Mouse (Mus musculus) MEL (cell line): ENCODE data around the gene Sms. TPM values are rescaled to one million over a fixed set of nuclear protein-coding genes. Genes with fewer than 3 reads are reported as not detected.

Source experiments
- DNase-seq: peaks from one replicate; pipeline ENCODE4 v3.0.0; 2011; ENCODE audit warnings: low read depth, low spot score
- H3K27ac ChIP-seq: 2 replicates; pipeline ENCODE4 v1.5.1; 2012; ENCODE audit warnings: low read depth, mild to moderate bottlenecking, control low read depth, low read length, moderate library complexity; ENCODE audit not compliant: control insufficient read depth
- H3K27me3 ChIP-seq, 2 experiments: fragments of 150-350 bp in 1 of 2; sonication (generic) in 1 of 2; 2 replicates each; pipeline ENCODE4 v1.6.1; 2012; ENCODE audit warnings: low read length in 2 of 2, mild to moderate bottlenecking in 2 of 2, improper control_type of control experiment in 1 of 2, moderate library complexity in 1 of 2; ENCODE audit not compliant: insufficient read depth in 2 of 2, control insufficient read depth in 1 of 2
- H3K36me3 ChIP-seq, 2 experiments: 2 replicates each; pipeline ENCODE4 v1.6.1; 2012 to 2014; ENCODE audit warnings: low read length in 2 of 2, improper control_type of control experiment in 1 of 2, inconsistent platforms in 1 of 2, mild to moderate bottlenecking in 1 of 2; ENCODE audit not compliant: insufficient read depth in 2 of 2, control insufficient read depth in 1 of 2
- H3K4me1 ChIP-seq, 2 experiments: fragments of 150-350 bp in 1 of 2; sonication (generic) in 1 of 2; 2 replicates each; pipeline ENCODE4 v1.6.1; 2012; ENCODE audit warnings: low read length in 2 of 2, improper control_type of control experiment in 1 of 2, mild to moderate bottlenecking in 1 of 2; ENCODE audit not compliant: insufficient read depth in 2 of 2, control insufficient read depth in 1 of 2
- H3K4me3 ChIP-seq, 2 experiments: fragments of 150-350 bp in 1 of 2; sonication (generic) in 1 of 2; 2 replicates each; pipeline ENCODE4 v1.5.1; 2012; ENCODE audit warnings: low read depth in 2 of 2, low read length in 2 of 2, mild to moderate bottlenecking in 2 of 2, moderate library complexity in 2 of 2, control low read depth in 1 of 2, improper control_type of control experiment in 1 of 2; ENCODE audit not compliant: control insufficient read depth in 1 of 2, insufficient read depth in 1 of 2
- H3K79me2 ChIP-seq: 2 replicates; pipeline ENCODE4 v1.6.1; 2012; ENCODE audit warnings: mild to moderate bottlenecking, low read length, moderate library complexity; ENCODE audit not compliant: control insufficient read depth, poor library complexity, insufficient read depth
- H3K9ac ChIP-seq: 2 replicates; pipeline ENCODE4 v1.6.1; 2012; ENCODE audit warnings: low read depth, mild to moderate bottlenecking, control low read depth, low read length, moderate library complexity; ENCODE audit not compliant: control insufficient read depth, poor library complexity, severe bottlenecking
- H3K9me3 ChIP-seq: fragments of 150-350 bp; sonication (generic); replicated peaks from 2 replicates; pipeline ENCODE4 v1.6.1; 2012; ENCODE audit warnings: mild to moderate bottlenecking, low read length, improper control_type of control experiment, moderate library complexity; ENCODE audit not compliant: insufficient read depth
- BHLHE40 ChIP-seq: IDR thresholded peaks from 2 replicates; pipeline ENCODE4 v1.6.1; 2012; ENCODE audit warnings: low read depth, mild to moderate bottlenecking, inconsistent platforms, low read length, improper control_type of control experiment, borderline replicate concordance
- CHD1 ChIP-seq: IDR thresholded peaks from 2 replicates; pipeline ENCODE4 v1.6.1; 2012; ENCODE audit warnings: low read depth, mild to moderate bottlenecking, inconsistent platforms, low read length, improper control_type of control experiment
- E2F4 ChIP-seq: IDR thresholded peaks from 2 replicates; pipeline ENCODE4 v1.6.1; 2011; ENCODE audit warnings: low read depth, low read length, improper control_type of control experiment, borderline replicate concordance
- ELF1 ChIP-seq: IDR thresholded peaks from 2 replicates; pipeline ENCODE4 v1.6.1; 2014; ENCODE audit warnings: low read depth, mild to moderate bottlenecking, inconsistent platforms, low read length, improper control_type of control experiment, moderate library complexity
- EP300 ChIP-seq, 2 experiments: IDR thresholded peaks; 2 replicates each; pipeline ENCODE4 v1.6.1; 2011; ENCODE audit warnings: improper control_type of control experiment in 2 of 2, low read length in 2 of 2, low read depth in 1 of 2, mild to moderate bottlenecking in 1 of 2
- ETS1 ChIP-seq: IDR thresholded peaks from 2 replicates; pipeline ENCODE4 v1.6.1; 2012; ENCODE audit warnings: low read depth, mild to moderate bottlenecking, inconsistent platforms, low read length, improper control_type of control experiment, moderate library complexity
- GABPA ChIP-seq: IDR thresholded peaks from 2 replicates; pipeline ENCODE4 v1.6.1; 2012; ENCODE audit warnings: low read depth, mild to moderate bottlenecking, inconsistent platforms, low read length, improper control_type of control experiment, moderate library complexity
- GATA1 ChIP-seq: IDR thresholded peaks from 2 replicates; pipeline ENCODE4 v1.6.1; 2011; ENCODE audit warnings: low read depth, low read length, improper control_type of control experiment
- HCFC1 ChIP-seq: IDR thresholded peaks from 2 replicates; pipeline ENCODE4 v1.6.1; 2012; ENCODE audit warnings: low read depth, mild to moderate bottlenecking, inconsistent platforms, low read length, improper control_type of control experiment, moderate library complexity
- JUND ChIP-seq: IDR thresholded peaks from 2 replicates; pipeline ENCODE4 v1.6.1; 2011; ENCODE audit warnings: low read depth, mild to moderate bottlenecking, improper control_type of control experiment, low read length
- MAFK ChIP-seq: IDR thresholded peaks from 2 replicates; pipeline ENCODE4 v1.6.1; 2011; ENCODE audit warnings: low read depth, mild to moderate bottlenecking, low read length, improper control_type of control experiment, borderline replicate concordance
- MAX ChIP-seq: IDR thresholded peaks from 2 replicates; pipeline ENCODE4 v1.6.1; 2011; ENCODE audit warnings: low read length, improper control_type of control experiment
- MXI1 ChIP-seq: IDR thresholded peaks from 2 replicates; pipeline ENCODE4 v1.6.1; 2011; ENCODE audit warnings: mild to moderate bottlenecking, low read depth, low read length, improper control_type of control experiment
- MYC ChIP-seq: IDR thresholded peaks from 2 replicates; pipeline ENCODE4 v1.6.1; 2011; ENCODE audit warnings: low read depth, mild to moderate bottlenecking, low read length, improper control_type of control experiment, moderate library complexity
- NELFE ChIP-seq: IDR thresholded peaks from 2 replicates; pipeline ENCODE4 v1.6.1; 2011; ENCODE audit warnings: low read depth, low read length, improper control_type of control experiment
- RAD21 ChIP-seq: IDR thresholded peaks from 2 replicates; pipeline ENCODE4 v1.6.1; 2011; ENCODE audit warnings: mild to moderate bottlenecking, low read depth, low read length, improper control_type of control experiment
- SIN3A ChIP-seq: IDR thresholded peaks from 2 replicates; pipeline ENCODE4 v1.6.1; 2012; ENCODE audit warnings: low read length, improper control_type of control experiment, inconsistent platforms
- TAL1 ChIP-seq: IDR thresholded peaks from 2 replicates; pipeline ENCODE4 v1.6.1; 2012; ENCODE audit warnings: mild to moderate bottlenecking, inconsistent platforms, low read length, moderate library complexity, mixed read lengths
- TCF12 ChIP-seq: IDR thresholded peaks from 2 replicates; pipeline ENCODE4 v1.6.1; 2014; ENCODE audit warnings: low read depth, mild to moderate bottlenecking, inconsistent platforms, low read length, improper control_type of control experiment, moderate library complexity
- USF1 ChIP-seq: IDR thresholded peaks from 2 replicates; pipeline ENCODE4 v1.6.1; 2014; ENCODE audit warnings: low read depth, mild to moderate bottlenecking, inconsistent platforms, low read length, improper control_type of control experiment, moderate library complexity
- ZMIZ1 ChIP-seq: IDR thresholded peaks from 2 replicates; pipeline ENCODE4 v1.6.1; 2012; ENCODE audit warnings: low read depth, mild to moderate bottlenecking, inconsistent platforms, low read length, improper control_type of control experiment, moderate library complexity
- ZNF384 ChIP-seq: IDR thresholded peaks from 2 replicates; pipeline ENCODE4 v1.6.1; 2012; ENCODE audit warnings: low read depth, mild to moderate bottlenecking, inconsistent platforms, low read length, improper control_type of control experiment
- polyA plus RNA-seq, 2 experiments: library from polyadenylated mRNA; stranded (reverse) in 1 of 2; unstranded in 1 of 2; fragments of >175 nt in 1 of 2; fragments of >200 nt in 1 of 2; gene quantifications; 2 replicates each; pipeline versions ENCODE4 v1.2.1 to v1.2.4; 2012; ENCODE audit warnings: low replicate concordance in 2 of 2, low read depth in 1 of 2; ENCODE audit not compliant: insufficient read length in 2 of 2, insufficient read depth in 1 of 2, missing spikeins in 1 of 2
- total RNA-seq: library from RNA; depleted of rRNA; stranded (reverse); fragments of 300-350 nt; gene quantifications from 2 replicates; pipeline ENCODE4 v1.2.3, GENCODE M21; 2012

Gene Sms
- total and polyA plus RNA-seq, 3 experiments = 102 to 681 (median 144) TPM

- Histone ChIP-seq H3K27ac (peak overlapping the region; percentile 80), H3K27me3 (no peaks in the 10 kb centered on the region), H3K79me2 (peaks cover 70% of the 10 kb centered on the region)
- TF ChIP-seq RAD21 (no peak), TAL1 (peak; percentile 84), GABPA (no peak), ZNF384 (no peak), MAFK (no peak), MXI1 (peak; percentile 73; the same call in 1 of the 2 replicates), NELFE (no peak), ZMIZ1 (no peak), E2F4 (no peak), TCF12 (peak; percentile 82), ETS1 (peak; percentile 92), USF1 (no peak; the same call in 1 of the 2 replicates), CHD1 (no peak), GATA1 (peak; percentile 84), MAX (peak; percentile 53; the same call in 1 of the 2 replicates), EP300 (IDR thresholded peaks at IDR 0.05; ENCODE audit: low read depth in 1 of 2, low read length in 2 of 2) (peak; percentile 82 to 92), SIN3A (peak; percentile 65), BHLHE40 (peak; percentile 78; the same call in 1 of the 2 replicates), ELF1 (no peak), MYC (peak; percentile 81), JUND (peak; percentile 49; the same call in 1 of the 2 replicates), HCFC1 (no peak)
- TF ChIP-seq, all 39 proteins: peak for 11
- no peak overlapping the region for H3K4me3 ChIP-seq
- H3K4me1 ChIP-seq = peaks cover 26 to 27% of the 10 kb centered on the region in 2 experiments
- peak; percentile 85 for DNase-seq
- H3K9me3 ChIP-seq = no peaks in the 10 kb centered on the region
- no peak overlapping the region; the same call in 1 of the 2 replicates for H3K9ac ChIP-seq
- peaks cover 0 to 51% of the 10 kb centered on the region in 2 experiments for H3K36me3 ChIP-seq
Measured at GRCm38 (mm10) chrX:157476153-157476810, 15.8 kb downstream of the Sms start.
